Mouse (Mus musculus): ENCODE measurements around the gene Celf1. TPM values are rescaled to one million over a fixed set of nuclear protein-coding genes. Genes with fewer than 3 reads are reported as not detected.

The Celf1 gene
- total and polyA plus RNA-seq, 3 experiments, result 29.7 to 69.7 (median 52.8) TPM

- in situ Hi-C loops (cut with MboI; ENCODE audit: low pct_ligation_motif_present, low pct_unique_long_range_greater_than_20kb, low sequenced_read_pairs) (loop anchor here (5.0 kb wide), 1 partner anchor 34 kb away; no protein-coding TSS in a partner anchor), dilution Hi-C loops (cut with MboI; ENCODE audit: extremely low pct_ligation_motif_present, extremely low pct_unique_long_range_greater_than_20kb, low sequenced_read_pairs) (no loop called here)
- Histone ChIP-seq H3K27me3 (replicated peaks) (no peaks in the 10 kb centered on the region), H3K9ac (ENCODE audit: insufficient read depth, low read depth) (no peak overlapping the region), H3K4me2 (ENCODE audit: insufficient read depth, low read depth, poor library complexity, severe bottlenecking) (no peak overlapping the region), H3K4me1 (ENCODE audit: control insufficient read depth in 1 of 2, insufficient read depth in 2 of 2) (no peaks in the 10 kb centered on the region), H3K79me2 (replicated peaks; ENCODE audit: control insufficient read depth, extremely low read depth, insufficient read depth, poor library complexity, severe bottlenecking) (no peaks in the 10 kb centered on the region), H3K9me3 (replicated peaks; ENCODE audit: low read length) (no peaks in the 10 kb centered on the region), H3K27ac (ENCODE audit: insufficient read depth, low read depth) (no peak overlapping the region), H3K4me3 (replicated peaks in 1 of 3; ENCODE audit: low read depth in 2 of 3, low read length in 2 of 3, poor library complexity in 1 of 3) (no peak overlapping the region), H3K36me3 (replicated peaks in 1 of 2; ENCODE audit: control insufficient read depth in 1 of 2, insufficient read depth in 1 of 2, low read length in 1 of 2) (peaks cover 74 to 93% of the 10 kb centered on the region in 2 experiments)
- no peak for TF ChIP-seq POLR2AphosphoS2 (IDR thresholded peaks at IDR 0.05; ENCODE audit: low read depth, low read length)
- no peak for TF ChIP-seq NELFE (IDR thresholded peaks at IDR 0.05; ENCODE audit: low read depth, low read length)
- TF ChIP-seq GABPA (IDR thresholded peaks at IDR 0.05; ENCODE audit: insufficient replicate concordance, low read depth, low read length), result no peak
- DNase-seq (ENCODE audit: extremely low read depth), result no peak
These were observed 122.8 kb downstream of the Celf1 start for GRCm38 (mm10) chr2:91062779-91063606.

- dilution Hi-C loops (cut with MboI; ENCODE audit: extremely low pct_ligation_motif_present, extremely low pct_unique_long_range_greater_than_20kb, low sequenced_read_pairs) (no loop called here), in situ Hi-C loops (cut with MboI; ENCODE audit: low pct_ligation_motif_present, low pct_unique_long_range_greater_than_20kb, low sequenced_read_pairs) (loop anchor here (5.0 kb wide), 1 partner anchor 33 kb away; no protein-coding TSS in a partner anchor)
- no peak overlapping the region for H3K9ac ChIP-seq (ENCODE audit: insufficient read depth, low read depth)
- peaks cover 61 to 86% of the 10 kb centered on the region in 2 experiments for H3K36me3 ChIP-seq (replicated peaks in 1 of 2; ENCODE audit: control insufficient read depth in 1 of 2, insufficient read depth in 1 of 2, low read length in 1 of 2)
- no peak for DNase-seq (ENCODE audit: extremely low read depth)
- peaks cover 6 to 11% of the 10 kb centered on the region in 2 experiments for H3K4me1 ChIP-seq (ENCODE audit: control insufficient read depth in 1 of 2, insufficient read depth in 2 of 2)
- no peaks in the 10 kb centered on the region for H3K27me3 ChIP-seq (replicated peaks)
- no peak for TF ChIP-seq PAX5 (IDR thresholded peaks at IDR 0.05; ENCODE audit: low read length)
- no peak for TF ChIP-seq E2F4 (IDR thresholded peaks at IDR 0.05; ENCODE audit: insufficient replicate concordance, low read depth, low read length)
- TF ChIP-seq MAX (IDR thresholded peaks at IDR 0.05; ENCODE audit: low read length), result no peak
- no peak for TF ChIP-seq SIN3A (IDR thresholded peaks at IDR 0.05; ENCODE audit: low read length)
- TF ChIP-seq CTCF (conservative IDR thresholded peaks at IDR 0.05 in 1 of 2, IDR thresholded peaks at IDR 0.05 in 1 of 2; ENCODE audit: low read depth in 2 of 2, low read length in 2 of 2), result peak in 1 of 2 experiments; percentile 18; a peak in 1 of 4 replicates
- no peak for TF ChIP-seq NELFE (IDR thresholded peaks at IDR 0.05; ENCODE audit: low read depth, low read length)
- no peak for TF ChIP-seq MYC (IDR thresholded peaks at IDR 0.05; ENCODE audit: low read depth, low read length)
- peak; percentile 20; the same call in 1 of the 2 replicates for TF ChIP-seq SMC3 (IDR thresholded peaks at IDR 0.05; ENCODE audit: low read depth, low read length)
- no peak for TF ChIP-seq MAFK (IDR thresholded peaks at IDR 0.05; ENCODE audit: insufficient replicate concordance, low read length)
- TF ChIP-seq ZC3H11A (IDR thresholded peaks at IDR 0.05; ENCODE audit: low read depth, low read length), result no peak
- no peaks in the 10 kb centered on the region for H3K79me2 ChIP-seq (replicated peaks; ENCODE audit: control insufficient read depth, extremely low read depth, insufficient read depth, poor library complexity, severe bottlenecking)
- H3K9me3 ChIP-seq (replicated peaks; ENCODE audit: low read length), result no peaks in the 10 kb centered on the region
- no peak overlapping the region for H3K27ac ChIP-seq (ENCODE audit: insufficient read depth, low read depth)
- H3K4me3 ChIP-seq (replicated peaks in 1 of 3; ENCODE audit: low read depth in 2 of 3, low read length in 2 of 3, poor library complexity in 1 of 3), result no peak overlapping the region
- no peak overlapping the region for H3K4me2 ChIP-seq (ENCODE audit: insufficient read depth, low read depth, poor library complexity, severe bottlenecking)
These were observed 124.0 kb downstream of the Celf1 start for GRCm38 (mm10) chr2:91064211-91064610.

- in situ Hi-C loops (cut with MboI; ENCODE audit: low pct_ligation_motif_present, low pct_unique_long_range_greater_than_20kb, low sequenced_read_pairs), result no loop called here
- DNase-seq (ENCODE audit: extremely low read depth), result no peak
- peaks cover 7 to 16% of the 10 kb centered on the region in 2 experiments for H3K4me1 ChIP-seq (ENCODE audit: control insufficient read depth in 1 of 2, insufficient read depth in 2 of 2)
These were observed 125.4 kb downstream of the Celf1 start for GRCm38 (mm10) chr2:91065544-91065943.

More at GRCm38 (mm10) chr2:91065544-91065943, 125.4 kb downstream of the Celf1 start:
- TF ChIP-seq SMC3 (IDR thresholded peaks at IDR 0.05; ENCODE audit: low read depth, low read length) (peak; percentile 74), ZNF384 (IDR thresholded peaks at IDR 0.05; ENCODE audit: low read depth, low read length) (no peak), CTCF (conservative IDR thresholded peaks at IDR 0.05 in 1 of 2, IDR thresholded peaks at IDR 0.05 in 1 of 2; ENCODE audit: low read depth in 2 of 2, low read length in 2 of 2) (peak; percentile 74 to 77), RAD21 (IDR thresholded peaks at IDR 0.05; ENCODE audit: low read depth, low read length) (peak; percentile 25)
- Histone ChIP-seq H3K36me3 (replicated peaks in 1 of 2; ENCODE audit: control insufficient read depth in 1 of 2, insufficient read depth in 1 of 2, low read length in 1 of 2) (peaks cover 51 to 73% of the 10 kb centered on the region in 2 experiments), H3K27ac (ENCODE audit: insufficient read depth, low read depth) (no peak overlapping the region), H3K79me2 (replicated peaks; ENCODE audit: control insufficient read depth, extremely low read depth, insufficient read depth, poor library complexity, severe bottlenecking) (no peaks in the 10 kb centered on the region), H3K9me3 (replicated peaks; ENCODE audit: low read length) (no peaks in the 10 kb centered on the region), H3K27me3 (replicated peaks) (no peaks in the 10 kb centered on the region), H3K4me2 (ENCODE audit: insufficient read depth, low read depth, poor library complexity, severe bottlenecking) (no peak overlapping the region), H3K4me3 (replicated peaks in 1 of 3; ENCODE audit: low read depth in 2 of 3, low read length in 2 of 3, poor library complexity in 1 of 3) (no peak overlapping the region), H3K9ac (ENCODE audit: insufficient read depth, low read depth) (no peak overlapping the region)
- dilution Hi-C loops (cut with MboI; ENCODE audit: extremely low pct_ligation_motif_present, extremely low pct_unique_long_range_greater_than_20kb, low sequenced_read_pairs), result no loop called here
